Mouse (Mus musculus) cerebellum, adult 2 months (tissue): ENCODE data around the gene Fam173b.

Experiments used
- CTCF ChIP-seq: fragments of 200-500 bp; IDR thresholded peaks from 2 replicates; pipeline ENCODE4 v1.5.1; 2011; ENCODE audit warnings: low read depth, mild to moderate bottlenecking, control low read depth, low read length, moderate library complexity, borderline replicate concordance; ENCODE audit not compliant: insufficient read depth
- POLR2A ChIP-seq: fragments of 200-500 bp; IDR thresholded peaks from 2 replicates; pipeline ENCODE4 v1.6.1; 2011; ENCODE audit warnings: low read length, control low read depth, borderline replicate concordance; ENCODE audit not compliant: insufficient read depth

- no peak for TF ChIP-seq CTCF
- no peak for TF ChIP-seq POLR2A
Measured at GRCm38 (mm10) chr15:31632478-31632877, 30.8 kb downstream of the Fam173b start.
